Mouse (Mus musculus) thymus, postnatal 36 days (tissue): Measurements from ENCODE around the gene Chpt1.
"Not testable (repeated sequence)": the region's sequence is repeated elsewhere in the genome, so short reads cannot be mapped to it uniquely, and the experiment has no call there.

Experiments
- DNase-seq, 2 experiments: peaks; one replicate each; pipeline ENCODE4 v3.0.0; 2022; ENCODE audit warnings: mixed read lengths in 2 of 2

Chpt1 gene

DNA sequence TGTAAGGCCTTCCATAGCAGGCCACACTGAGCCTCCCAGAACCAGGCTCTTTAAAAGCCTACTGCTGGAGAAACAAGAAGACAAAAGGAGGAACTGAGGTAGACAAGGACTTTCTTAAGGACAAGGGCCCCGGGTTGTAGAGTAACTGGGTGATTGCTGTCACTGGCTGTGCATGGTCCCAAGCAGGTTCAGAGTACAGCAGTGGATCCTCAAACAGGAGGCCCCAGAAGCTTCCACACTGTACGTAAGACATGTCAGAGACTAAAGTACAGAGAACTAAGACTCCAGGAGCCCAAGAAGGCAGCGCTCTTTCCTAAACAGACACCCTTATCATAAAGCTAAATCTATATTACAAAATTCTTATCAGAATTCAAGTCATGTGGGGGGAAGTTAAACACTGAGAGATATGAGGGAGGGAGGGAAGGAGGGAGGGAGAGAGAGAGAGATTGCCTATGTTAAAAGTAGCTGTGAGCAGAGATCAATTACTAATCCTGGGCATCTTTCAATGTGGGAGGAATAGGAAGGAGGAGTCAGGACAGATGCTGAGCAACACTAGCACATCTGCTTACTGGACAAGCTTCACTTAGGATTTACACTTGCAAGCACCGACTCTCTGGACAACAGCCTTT lies 8.8 kb downstream of the Chpt1 start:
- DNase-seq = no peak

DNA sequence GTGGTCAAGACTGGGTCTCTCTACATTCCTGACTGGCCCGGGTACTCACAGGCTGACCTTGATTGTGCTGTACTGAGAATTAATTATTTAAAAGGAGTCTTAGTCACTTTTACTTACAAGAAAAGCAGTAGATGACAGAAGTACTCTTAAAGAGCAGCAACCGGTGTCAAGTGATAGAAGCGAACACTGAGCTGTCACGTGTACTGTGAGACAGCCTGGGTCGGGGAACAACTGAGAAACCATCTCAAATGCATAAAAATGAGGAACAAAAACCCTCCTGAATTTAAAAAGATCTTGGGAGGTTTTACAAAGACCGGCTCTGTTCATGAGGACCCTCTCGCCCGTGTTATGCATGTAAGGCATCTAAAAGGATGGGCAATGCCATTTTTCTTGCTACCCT lies 11.2 kb downstream of the Chpt1 start:
- DNase-seq = no peak

DNA sequence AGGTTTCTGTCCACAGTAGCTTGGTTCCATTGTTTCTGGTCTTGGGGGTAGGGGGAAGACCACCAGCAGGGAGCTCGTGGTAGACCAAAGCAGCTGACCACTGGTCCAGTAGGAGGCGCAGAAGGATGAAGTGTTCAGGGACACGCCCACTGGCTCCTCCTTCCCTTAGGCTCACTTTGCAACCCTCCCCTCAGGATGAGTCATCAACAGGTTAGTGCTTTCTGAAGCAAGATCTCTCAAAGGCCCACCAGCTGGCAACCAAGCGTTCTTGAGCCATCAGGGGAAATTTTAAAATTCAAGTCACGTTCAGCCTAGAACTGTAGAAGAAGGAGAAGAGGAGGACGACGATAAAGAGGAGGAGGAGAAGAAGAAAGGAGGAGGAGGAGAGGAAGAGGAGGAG lies 12.2 kb downstream of the Chpt1 start:
- no peak for DNase-seq

DNA sequence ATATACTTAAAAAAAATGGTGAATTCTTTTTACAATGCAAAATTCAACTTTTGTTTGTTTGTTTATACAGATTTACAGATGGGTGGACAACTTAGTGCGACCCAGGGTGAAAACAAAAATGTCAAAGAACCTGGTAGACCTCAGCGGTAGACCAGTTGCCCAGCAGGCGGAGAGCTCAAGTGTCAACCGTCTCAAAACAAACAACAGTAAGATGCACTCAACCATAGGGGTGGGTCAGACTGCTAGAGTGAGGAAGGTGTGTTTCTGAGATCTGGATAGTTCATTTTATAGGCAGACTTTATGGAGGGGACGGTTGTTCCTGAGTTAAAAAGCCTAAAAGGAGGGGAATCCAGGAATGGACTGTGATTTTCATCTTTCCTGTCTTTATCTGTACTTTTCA lies 15.2 kb downstream of the Chpt1 start:
- DNase-seq = no peak

DNA sequence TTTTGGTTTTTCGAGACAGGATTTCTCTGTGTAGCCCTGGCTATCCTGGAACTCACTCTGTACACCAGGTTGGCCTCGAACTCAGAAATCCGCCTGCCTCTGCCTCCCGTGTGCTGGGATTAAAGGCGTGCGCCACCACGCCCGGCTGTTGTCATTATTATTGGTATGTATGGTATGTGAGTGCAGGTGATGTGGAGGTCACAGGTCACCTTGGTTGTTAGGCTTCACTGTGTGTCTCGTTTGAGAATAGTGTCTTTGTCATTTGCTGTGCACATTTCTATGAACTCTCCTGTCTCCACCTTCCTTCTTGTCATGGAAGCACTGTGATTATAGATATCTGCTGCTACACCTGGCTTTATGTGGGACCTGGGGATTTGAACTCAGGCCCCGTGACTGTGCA lies 21.0 kb downstream of the Chpt1 start:
- DNase-seq = not testable (repeated sequence)

DNA sequence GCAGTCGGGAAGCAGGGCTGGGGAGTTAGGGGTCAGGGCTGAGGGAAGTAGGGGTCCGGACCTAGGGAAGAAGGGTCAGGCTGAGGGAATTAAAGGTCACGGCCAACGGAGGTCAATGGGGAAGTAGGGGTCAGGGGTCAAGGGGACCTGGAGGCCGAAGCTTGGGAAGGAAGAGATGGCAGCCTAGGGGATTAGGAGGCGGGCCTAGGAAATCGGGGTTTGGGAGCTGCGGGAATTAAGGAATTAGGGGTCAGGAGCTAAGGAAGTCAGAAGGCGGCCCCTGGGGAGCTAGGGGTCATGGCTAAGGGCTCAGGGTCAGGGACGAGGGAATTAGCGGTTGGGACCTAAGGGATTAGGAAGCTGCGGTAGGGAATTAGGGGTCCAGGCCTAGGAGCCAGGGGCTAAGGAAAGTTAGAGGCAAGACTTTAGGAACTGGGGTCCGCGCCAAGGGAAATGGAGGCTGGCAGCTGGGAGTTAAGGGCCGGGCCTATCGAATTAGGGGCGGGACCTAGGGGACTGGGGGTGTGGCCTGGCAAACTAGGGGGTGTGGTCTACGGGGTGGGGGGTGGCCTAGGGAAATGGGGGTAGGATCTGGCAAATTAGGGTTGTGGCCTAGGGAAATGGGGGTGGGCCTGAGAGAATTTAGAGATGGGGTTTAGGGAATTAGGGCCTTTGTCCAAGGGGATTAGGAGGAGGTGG lies 43.6 kb downstream of the Chpt1 start:
- DNase-seq = no peak

DNA sequence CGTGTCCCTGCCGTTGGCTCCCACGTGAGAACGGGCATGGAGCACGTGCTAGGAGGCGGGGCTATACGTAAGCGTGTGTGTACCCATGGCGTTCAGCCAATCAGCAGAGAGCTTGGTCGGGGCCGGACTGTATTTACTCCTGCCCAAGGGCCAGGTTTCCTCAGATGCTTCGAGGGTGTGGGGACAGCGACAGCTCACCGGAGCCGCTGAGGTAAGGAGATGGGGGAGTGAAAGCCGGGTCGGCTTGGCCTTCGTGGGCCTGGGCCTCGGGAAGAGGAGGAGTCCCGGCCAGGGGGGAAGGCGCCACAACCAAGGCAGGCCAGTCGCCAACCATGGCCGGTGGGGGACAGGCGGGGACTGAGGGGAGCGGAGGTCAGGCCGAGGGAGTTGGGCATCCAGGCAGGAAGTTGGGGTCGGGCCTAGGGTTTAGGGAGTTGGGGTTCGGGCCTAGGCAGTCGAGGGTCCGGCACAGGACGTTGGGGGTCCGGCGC lies 44.3 kb downstream of the Chpt1 start, which contains the start of gene Sycp3:
Sycp3 (plus strand) TSS at position 68 of the 491 bp plus-strand sequence.
- no peak for DNase-seq

DNA sequence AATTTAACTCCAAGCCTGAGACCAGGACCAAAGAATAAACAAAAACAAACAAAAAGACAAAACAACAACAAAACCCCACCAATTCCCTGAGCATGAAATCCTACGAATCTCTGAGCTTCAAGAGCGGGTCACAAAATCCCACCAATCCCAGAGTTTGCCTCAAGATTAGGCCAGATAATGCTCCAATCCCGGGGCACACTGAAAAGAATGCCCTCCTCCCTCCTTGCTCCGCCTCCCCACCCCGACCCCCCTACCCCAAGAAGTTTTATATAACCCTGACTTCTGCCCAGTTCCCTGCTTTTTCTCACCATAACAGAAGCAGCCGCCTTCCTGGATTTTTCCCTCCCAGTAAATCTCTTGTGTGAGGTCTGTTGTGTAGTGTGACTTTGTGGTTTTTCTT lies 46.1 kb downstream of the Chpt1 start:
- DNase-seq = no peak

DNA sequence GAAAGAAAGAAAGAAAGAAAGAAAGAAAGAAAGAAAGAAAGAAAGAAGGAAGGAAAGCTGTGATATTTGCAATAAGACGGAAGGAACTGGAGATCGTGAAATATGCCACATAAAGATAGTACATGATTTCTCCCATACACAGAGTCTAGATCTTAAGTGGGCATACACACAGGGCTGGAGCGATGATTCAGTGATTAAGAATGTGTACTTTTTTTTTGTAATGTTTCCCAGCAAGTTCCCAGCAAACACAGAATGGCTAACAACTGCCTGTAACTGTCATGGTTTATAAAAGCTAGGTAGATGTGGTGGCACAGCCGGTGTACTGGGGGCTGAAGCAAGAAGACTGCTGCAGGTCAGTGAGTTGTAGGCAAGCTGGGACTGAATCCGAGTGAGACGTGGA lies 51.9 kb downstream of the Chpt1 start:
- no peak for DNase-seq

DNA sequence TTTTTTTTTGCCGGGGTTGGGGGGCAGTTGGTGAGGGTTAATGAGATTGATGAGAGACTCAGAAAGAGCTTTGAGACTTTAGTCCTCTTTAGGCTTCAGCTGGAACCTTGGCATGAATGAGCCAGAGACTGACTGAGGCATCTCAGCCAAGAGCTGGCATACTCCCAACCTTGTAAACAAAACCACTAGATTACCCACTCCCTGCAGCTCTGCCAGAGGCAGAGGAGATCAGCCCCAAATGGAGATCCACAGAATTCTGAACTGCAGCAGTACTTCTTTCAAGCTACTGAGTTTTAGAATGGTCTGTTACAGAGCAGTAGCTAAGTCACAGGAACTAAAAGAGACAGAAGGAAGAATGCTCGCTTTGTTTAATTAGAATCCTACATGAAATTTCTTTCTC lies 52.7 kb downstream of the Chpt1 start:
- no peak for DNase-seq

DNA sequence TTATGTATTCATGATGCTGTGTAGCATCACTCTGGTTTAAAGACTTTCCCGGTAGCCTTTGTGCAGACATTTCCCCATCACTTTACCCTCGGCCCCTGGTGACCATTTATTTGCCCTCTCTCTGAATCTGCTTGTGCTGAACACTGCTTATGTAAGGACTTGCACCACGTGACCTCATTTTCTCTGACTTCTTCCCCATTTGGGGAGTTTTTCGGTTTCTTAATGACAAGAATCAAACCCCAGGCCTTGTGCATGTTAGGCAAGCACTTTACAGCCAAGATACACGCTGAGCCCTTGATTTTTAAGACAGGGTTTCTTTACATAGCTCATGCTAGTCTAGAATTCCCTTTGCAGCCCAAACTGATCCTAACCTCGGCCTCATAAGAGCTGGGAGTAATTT lies 62.6 kb downstream of the Chpt1 start:
- no peak for DNase-seq

DNA sequence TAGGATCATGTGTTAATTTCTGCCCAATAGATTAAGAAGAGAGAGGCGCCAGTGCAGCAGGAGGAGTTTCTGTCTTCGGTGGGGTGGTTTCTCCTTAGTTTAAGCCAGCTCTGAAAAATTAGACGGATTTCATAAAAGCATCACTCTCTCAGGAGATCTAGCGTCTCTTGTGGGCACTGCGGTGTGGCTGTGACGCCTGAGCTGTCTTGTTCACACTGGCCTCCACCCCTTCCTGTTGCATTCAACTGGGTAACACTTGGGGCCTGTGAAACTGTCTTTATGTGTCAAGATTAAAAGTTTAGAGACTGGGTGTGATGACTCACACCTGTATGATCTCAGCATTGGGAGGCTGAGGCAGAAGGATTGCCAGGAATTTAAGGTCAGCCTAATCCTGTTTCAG lies 75.9 kb downstream of the Chpt1 start:
- DNase-seq = no peak

DNA sequence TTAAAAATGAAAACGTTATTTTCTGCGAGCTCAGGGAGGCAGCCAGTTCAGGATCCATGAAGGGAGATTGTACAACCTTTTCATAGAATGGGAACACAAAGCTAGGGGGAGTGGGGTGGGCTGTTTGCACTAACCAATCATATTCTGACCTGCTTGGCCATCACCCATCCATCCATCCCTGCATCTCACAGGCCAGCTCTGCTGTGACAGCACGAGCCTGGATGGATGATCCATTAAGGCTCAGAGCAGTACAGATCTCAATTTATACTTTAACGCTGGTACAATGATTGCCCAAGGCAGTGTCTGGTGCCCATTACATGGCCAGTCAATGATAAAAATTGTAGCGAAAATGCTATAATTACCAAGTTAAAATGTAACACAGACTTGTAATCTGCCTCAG lies 77.0 kb downstream of the Chpt1 start:
- no peak for DNase-seq

DNA sequence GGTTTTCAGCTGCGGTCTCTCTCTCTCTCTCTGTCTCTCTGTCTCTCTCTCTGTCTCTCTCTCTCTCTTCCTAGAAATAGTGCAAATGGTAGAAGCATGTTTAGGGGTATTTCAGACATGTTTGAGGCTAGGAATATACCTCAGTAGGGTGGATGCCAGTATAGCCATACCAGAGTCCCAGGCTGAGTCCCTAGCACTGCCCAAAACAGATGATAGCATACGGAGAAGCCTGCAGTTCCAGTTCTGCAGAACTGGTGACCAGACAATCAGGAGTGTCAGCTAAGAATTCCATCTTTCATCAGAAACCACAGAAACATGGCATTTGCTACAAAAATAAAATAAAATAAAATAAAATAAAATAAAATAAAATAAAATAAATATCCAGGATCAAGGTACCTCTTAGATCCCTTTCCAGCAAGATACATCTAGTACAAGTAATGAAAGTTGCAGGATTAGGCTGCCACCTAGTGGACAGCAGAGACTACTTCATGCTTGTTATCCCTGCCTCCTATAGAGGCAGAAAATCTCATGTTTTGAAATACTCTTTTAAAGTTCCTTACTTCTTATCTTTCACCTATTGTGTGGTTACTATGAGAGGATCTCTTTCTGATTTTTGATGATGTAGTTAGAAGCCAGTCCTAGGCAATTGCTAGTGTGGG lies 77.6 kb downstream of the Chpt1 start:
- DNase-seq = peak in 1 of 2 experiments; percentile 18

DNA sequence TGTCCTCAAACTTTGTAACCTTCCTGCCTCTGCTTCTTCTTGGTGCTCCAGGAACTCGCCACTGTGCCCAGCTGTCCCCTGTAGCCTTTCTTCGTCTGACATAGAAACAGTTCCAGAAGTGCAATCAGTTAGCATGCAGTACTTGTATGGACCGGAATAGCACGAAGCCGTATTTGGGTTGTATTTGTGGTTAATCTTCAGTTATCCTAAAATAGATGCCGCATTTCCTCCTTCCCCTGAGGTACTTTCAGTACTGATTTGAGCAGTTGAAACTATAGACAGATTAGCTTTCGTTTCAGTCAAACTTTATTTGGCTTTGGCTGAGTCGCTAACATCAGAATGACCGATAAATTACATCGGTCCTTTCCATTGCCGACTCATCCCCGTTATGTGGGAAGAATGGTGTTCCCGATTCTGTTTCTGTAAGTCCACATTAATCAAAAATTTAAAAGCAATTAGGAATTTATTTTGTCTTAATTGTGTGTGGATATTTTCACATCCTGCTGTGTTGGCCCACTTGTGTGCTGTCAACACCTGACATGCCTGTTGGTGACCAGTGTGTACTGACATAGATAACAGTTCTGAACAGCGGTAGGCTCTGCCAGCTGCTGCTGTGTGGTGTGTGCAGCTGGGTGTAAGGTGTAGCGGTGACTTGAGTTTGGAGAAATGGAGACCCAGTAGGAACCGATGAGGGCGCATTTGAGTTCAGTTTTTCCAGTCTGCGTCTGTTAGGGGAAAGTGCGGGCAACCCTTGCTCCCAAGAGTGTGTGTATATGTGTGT lies 83.0 kb downstream of the Chpt1 start:
- DNase-seq = no peak

DNA sequence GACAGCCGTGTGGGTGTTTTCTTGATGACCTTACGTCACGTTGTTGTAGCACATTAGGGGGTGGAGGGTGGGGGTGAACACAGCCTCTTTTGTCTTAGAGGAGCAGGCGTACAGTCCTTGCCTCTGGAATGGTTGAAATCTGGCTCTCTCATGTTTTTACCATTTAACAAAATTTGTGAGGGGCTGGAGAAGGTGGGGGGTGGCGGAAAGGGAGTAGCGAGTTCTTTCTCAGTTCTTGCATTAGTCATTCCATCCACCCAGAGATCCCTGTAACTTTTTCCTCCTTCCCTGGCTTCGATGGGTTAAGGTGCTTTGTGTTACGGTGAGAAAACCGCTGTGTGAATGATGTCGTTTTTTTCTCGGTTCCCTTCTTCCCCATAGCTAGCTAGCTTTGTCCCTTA lies 83.7 kb downstream of the Chpt1 start:
- DNase-seq = no peak

DNA sequence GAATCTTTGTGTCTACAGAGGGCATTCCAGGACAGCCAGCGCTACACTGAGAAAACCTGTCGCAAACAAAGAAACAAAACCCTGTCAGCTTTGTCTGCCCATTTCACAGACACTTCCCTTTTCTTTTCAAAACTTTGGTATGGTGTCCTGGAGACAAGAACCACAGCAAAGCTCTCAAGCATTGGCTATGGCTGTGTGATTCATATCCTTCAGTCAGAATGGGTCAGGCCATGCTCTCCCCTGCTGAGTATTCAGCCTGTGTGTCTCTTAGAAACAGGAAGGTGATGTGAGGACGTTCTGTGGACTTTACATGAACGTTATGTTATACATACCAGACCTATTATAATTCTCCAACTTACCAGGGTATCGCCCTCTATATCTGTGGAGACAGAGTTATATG lies 86.2 kb downstream of the Chpt1 start:
- DNase-seq = no peak

DNA sequence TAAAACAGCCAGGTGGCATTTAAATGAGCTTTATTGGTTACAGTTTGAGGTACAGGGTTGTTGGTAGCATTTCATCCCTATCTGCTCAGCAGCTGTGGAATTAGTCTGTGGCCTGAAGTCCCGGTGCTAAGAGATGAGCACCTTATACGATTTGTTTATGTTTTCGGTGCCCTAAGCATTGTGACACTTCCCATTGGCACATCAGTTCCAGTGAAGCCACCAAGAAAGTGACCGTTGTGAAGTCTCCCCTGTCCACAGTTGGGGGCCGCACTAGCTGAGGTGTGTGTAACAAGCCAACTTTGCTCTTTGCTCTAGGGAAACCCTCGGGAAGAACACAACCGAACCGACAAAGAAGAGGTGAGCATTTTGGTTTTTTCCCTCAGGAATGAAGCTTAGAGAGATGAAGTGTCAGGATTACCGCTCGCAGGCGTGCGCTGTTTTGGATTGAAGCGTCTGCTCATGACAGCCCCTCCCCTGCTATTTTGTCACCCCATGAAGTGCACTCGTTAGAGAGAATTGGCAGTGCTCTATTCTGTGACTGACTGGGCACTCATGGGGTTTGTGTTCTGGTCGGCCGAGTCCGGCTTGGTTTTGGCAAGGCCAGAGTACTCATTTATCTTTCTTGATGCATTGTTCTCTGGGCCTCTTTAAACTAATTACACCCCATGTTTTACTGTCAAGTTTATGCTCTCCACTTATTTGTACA lies 91.4 kb downstream of the Chpt1 start:
- no peak for DNase-seq

DNA sequence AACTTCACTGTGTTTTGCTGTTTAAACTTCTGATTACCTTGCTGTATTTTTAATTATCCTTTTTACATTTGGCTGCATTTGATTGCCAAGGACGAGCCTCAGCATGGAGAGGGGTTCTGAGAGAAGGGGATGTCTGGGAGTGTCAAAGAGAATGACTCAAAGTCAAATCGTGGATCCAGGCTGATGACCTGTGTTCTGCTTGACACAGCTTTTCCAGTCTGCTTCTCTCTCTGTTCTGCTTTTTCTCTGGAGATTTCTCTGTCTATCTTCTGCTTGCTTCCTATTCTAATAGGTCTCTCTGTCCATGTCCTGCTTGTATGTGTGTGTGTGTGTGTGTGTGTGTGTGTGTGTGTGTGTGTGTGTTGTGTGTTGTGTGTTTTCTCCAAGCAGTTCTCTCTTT lies 94.1 kb downstream of the Chpt1 start:
- DNase-seq = no peak

DNA sequence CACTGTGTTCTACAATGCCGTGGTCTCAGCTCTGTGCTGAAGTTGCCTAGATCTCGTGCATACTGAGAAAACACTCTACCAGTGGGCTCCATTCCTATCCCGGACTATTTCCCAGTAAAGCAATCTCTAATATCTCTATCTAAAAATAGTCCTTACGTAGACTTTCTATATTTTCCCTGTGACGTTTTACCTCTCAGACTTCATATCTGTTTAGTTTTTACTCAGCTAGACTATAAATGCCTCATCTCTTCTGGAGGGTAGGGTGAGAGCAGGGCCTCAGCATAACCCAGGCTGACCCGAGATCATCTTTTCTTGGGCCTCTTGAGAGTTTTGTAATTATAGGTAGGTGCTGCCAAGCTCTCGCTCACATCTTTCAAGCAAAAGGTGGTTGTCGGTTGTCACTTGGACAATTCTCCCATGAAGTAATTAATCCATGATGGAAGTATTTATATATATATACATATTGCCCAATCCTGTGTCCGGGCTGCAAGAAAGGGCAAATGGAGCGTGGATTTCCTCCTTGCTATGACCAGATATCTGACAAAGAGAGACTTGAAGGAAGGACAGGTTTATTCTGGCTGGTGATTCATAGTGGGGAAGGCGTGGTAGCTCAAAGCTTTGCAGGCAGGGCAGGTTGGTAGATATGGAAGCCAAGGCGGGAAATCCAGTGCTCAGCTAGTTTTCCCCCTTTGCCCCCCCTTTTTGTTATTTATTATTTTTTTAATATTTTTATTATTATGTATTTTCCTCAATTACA lies 95.8 kb downstream of the Chpt1 start:
- no peak for DNase-seq

DNA sequence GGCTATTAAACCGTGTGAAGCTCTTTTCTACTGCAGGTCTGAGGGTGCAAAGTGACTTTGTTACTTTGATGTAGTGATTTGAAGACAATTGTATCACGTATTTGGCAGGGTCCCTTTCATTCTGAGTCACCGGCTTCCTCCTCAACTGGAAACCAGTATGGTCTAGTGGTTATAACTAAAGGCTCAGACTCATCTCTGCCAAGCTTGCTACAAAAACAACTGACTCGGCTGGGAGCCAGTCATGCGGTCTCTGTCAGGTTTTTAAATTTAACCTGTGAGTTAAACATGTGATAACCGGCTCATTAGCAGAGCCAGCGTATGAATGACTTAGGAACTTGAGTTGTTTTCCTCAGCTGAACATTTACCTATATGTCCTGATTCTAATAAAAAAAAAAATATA lies 98.1 kb downstream of the Chpt1 start:
- no peak for DNase-seq

DNA sequence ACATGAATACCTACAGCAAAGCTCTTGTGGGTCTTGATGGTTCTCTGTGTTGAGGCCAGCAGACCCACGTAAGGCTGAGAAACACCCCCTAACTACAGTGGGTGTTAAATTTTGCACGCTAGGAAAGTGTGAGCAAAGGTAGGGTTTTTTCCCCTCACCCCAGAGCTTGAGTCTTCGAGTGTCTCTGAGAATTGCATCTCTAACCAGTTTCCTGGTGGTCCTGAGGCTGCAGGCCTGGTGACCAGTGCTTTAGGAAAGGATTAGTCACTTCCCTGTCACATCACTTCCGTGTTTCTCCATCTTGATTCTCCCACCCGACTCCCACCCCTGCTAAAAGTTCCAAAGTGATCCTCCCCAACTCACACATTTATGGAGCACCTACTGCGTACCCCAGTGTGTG lies 99.7 kb downstream of the Chpt1 start:
- no peak for DNase-seq
